Mouse (Mus musculus): ENCODE results near the gene Sppl3.

DNA sequence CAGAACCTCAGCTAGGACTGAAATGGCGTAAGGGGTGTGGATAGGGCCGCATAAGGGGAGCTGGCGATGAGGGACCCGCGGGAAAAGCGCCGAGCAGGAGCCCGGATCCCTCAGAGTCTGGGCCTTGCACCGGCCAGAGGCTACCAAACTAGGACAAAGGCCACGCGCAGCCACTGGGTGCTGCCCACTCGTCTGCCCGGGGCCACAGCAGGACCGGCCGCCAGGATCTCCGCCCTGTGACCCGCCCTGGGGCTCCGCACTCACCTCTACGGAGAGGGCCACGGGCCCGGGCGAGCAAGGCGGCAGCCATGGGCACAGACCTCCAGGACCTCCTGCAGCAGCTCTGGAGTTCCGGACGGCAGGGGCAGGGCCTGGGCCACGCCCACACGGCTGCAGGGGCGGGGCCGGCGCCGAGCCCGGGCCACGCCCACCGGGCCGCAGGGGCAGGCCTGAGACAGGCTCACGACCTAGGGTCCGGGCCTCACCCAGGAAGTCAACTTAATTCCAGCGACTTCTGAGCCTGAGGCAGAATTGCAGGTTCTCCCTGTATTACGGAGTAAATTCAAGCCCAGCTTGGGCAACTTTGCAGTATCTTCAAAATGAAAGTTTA, 108.1 kb downstream of the Sppl3 start, which contains the start of gene Acads:
- no peak for TF ChIP-seq CTCF (IDR thresholded peaks at IDR 0.05; ENCODE audit: low read depth, low read length)
- peak; percentile 59 for TF ChIP-seq POLR2A (IDR thresholded peaks at IDR 0.05; ENCODE audit: extremely low read depth, insufficient read depth, low read length)
